Mouse (Mus musculus) liver, embryonic 16.5 days (tissue): ENCODE data around the gene Lin37. TPM values are rescaled to one million over a fixed set of nuclear protein-coding genes. Genes with fewer than 3 reads are reported as not detected.

ENCODE experiments used
- ATAC-seq: fragments of 200-750 bp; cut with Nextera tagmentation; 2 replicates; pipeline ENCODE4 v1.8.0; 2017; ENCODE audit warnings: low read depth, mild to moderate bottlenecking, moderate number of reproducible peaks, moderate library complexity
- H3K27ac ChIP-seq: fragments of 300-500 bp; sonication (generic); 2 replicates; pipeline ENCODE4 v1.5.1; 2014; ENCODE audit warnings: mild to moderate bottlenecking, low read length
- H3K27me3 ChIP-seq: fragments of 300-500 bp; sonication (generic); 2 replicates; pipeline ENCODE4 v1.6.1; 2014; ENCODE audit warnings: low read depth, low read length, mixed read lengths; ENCODE audit not compliant: control insufficient read depth, insufficient read depth
- H3K36me3 ChIP-seq: fragments of 300-500 bp; sonication (generic); 2 replicates; pipeline ENCODE4 v1.6.1; 2014; ENCODE audit warnings: mild to moderate bottlenecking; ENCODE audit not compliant: control insufficient read depth, insufficient read depth
- H3K4me1 ChIP-seq: fragments of 300-500 bp; sonication (generic); 2 replicates; pipeline ENCODE4 v1.6.1; 2014; ENCODE audit warnings: low read depth, low read length, mixed read lengths; ENCODE audit not compliant: control insufficient read depth
- H3K4me2 ChIP-seq: fragments of 300-500 bp; sonication (generic); 2 replicates; pipeline ENCODE4 v1.6.1; 2014; ENCODE audit warnings: low read depth, low read length, mixed read lengths
- H3K4me3 ChIP-seq: fragments of 300-500 bp; sonication (generic); 2 replicates; pipeline ENCODE4 v1.5.1; 2014; ENCODE audit warnings: low read depth, mild to moderate bottlenecking, low read length
- H3K9ac ChIP-seq: fragments of 300-500 bp; sonication (generic); 2 replicates; pipeline ENCODE4 v1.6.1; 2014; ENCODE audit warnings: low read depth, low read length
- H3K9me3 ChIP-seq: fragments of 300-500 bp; sonication (generic); replicated peaks from 2 replicates; pipeline ENCODE4 v1.6.1; 2016; ENCODE audit warnings: low read length; ENCODE audit not compliant: control insufficient read depth
- WGBS: fragments of 180-500 bp; shearing (Covaris S2); extraction: QIAGEN DNeasy Blood & Tissue Kit; methylation state at CpG from one replicate; pipeline ENCODE4 v1.1.7; 2014; ENCODE audit not compliant: insufficient replicate concordance; 5-methylcytosine and 5-hydroxymethylcytosine counted together
- polyA plus RNA-seq: library from polyadenylated mRNA; unstranded; fragments of >200 nt; fragmentation: Nextera tagmentation; extraction: Ambion mirVana; gene quantifications from 2 replicates; pipeline ENCODE4 v1.2.1, GENCODE M21; 2015

The Lin37 gene
- polyA plus RNA-seq, 1 experiment from 2014 or later, result 23.7 TPM

- WGBS, result 8% methylated on average over 12 of the region's 12 CpGs
- Histone ChIP-seq H3K4me1 (peaks cover 29% of the 10 kb centered on the region), H3K4me2 (peak overlapping the region; percentile 80), H3K27me3 (no peaks in the 10 kb centered on the region), H3K4me3 (peak overlapping the region; percentile 76), H3K9me3 (no peaks in the 10 kb centered on the region), H3K9ac (peak overlapping the region; percentile 72), H3K27ac (peak overlapping the region; percentile 86), H3K36me3 (peaks cover 17% of the 10 kb centered on the region)
- ATAC-seq, result peak; percentile 35
These were observed 789 bp downstream of the Lin37 start for GRCm38 (mm10) chr7:30558656-30559442.

- H3K9me3 ChIP-seq, result no peaks in the 10 kb centered on the region
- H3K9ac ChIP-seq, result peak overlapping the region; percentile 72
- ATAC-seq, result no peak
These were observed 1.6 kb downstream of the Lin37 start for GRCm38 (mm10) chr7:30557901-30558514.

GRCm38 (mm10) chr7:30556894-30557536 lies 2.6 kb downstream of the Lin37 start:
- peaks cover 17% of the 10 kb centered on the region for H3K36me3 ChIP-seq
- H3K9ac ChIP-seq, result no peak overlapping the region
- no peaks in the 10 kb centered on the region for H3K27me3 ChIP-seq
- peaks cover 38% of the 10 kb centered on the region for H3K4me1 ChIP-seq
- H3K27ac ChIP-seq, result no peak overlapping the region
- H3K4me3 ChIP-seq, result no peak overlapping the region
- no peaks in the 10 kb centered on the region for H3K9me3 ChIP-seq
- no peak overlapping the region for H3K4me2 ChIP-seq
- no peak for ATAC-seq
- WGBS, result 90% methylated on average over 18 of the region's 18 CpGs

More at GRCm38 (mm10) chr7:30557901-30558514, 1.6 kb downstream of the Lin37 start:
- WGBS, result 80% methylated on average over 13 of the region's 13 CpGs
- no peaks in the 10 kb centered on the region for H3K27me3 ChIP-seq
- peak overlapping the region; percentile 80 for H3K4me2 ChIP-seq
- H3K36me3 ChIP-seq, result peaks cover 17% of the 10 kb centered on the region
- H3K27ac ChIP-seq, result peak overlapping the region; percentile 86
- H3K4me1 ChIP-seq, result peaks cover 35% of the 10 kb centered on the region
- H3K4me3 ChIP-seq, result peak overlapping the region; percentile 76

- Histone ChIP-seq H3K27me3 (no peaks in the 10 kb centered on the region), H3K27ac (peak overlapping the region; percentile 25; the same call in 1 of the 2 replicates), H3K4me1 (peaks cover 28% of the 10 kb centered on the region), H3K9ac (peak overlapping the region; percentile 88), H3K9me3 (no peaks in the 10 kb centered on the region), H3K36me3 (peaks cover 17% of the 10 kb centered on the region), H3K4me3 (peak overlapping the region; percentile 83), H3K4me2 (peak overlapping the region; percentile 96)
- WGBS, result 75% methylated on average over 22 of the region's 22 CpGs
- ATAC-seq, result no peak
These were observed 5.6 kb downstream of the Lin37 start for GRCm38 (mm10) chr7:30553810-30554584.

- peak overlapping the region; percentile 96 for H3K4me2 ChIP-seq
- H3K4me3 ChIP-seq, result peak overlapping the region; percentile 83
- H3K4me1 ChIP-seq, result peaks cover 20% of the 10 kb centered on the region
- no peaks in the 10 kb centered on the region for H3K27me3 ChIP-seq
- peak overlapping the region; percentile 96 for H3K27ac ChIP-seq
- 4% methylated on average over 23 of the region's 23 CpGs for WGBS
- no peak for ATAC-seq
- H3K36me3 ChIP-seq, result peaks cover 17% of the 10 kb centered on the region
- H3K9ac ChIP-seq, result peak overlapping the region; percentile 88
- no peaks in the 10 kb centered on the region for H3K9me3 ChIP-seq
These were observed 6.5 kb downstream of the Lin37 start for GRCm38 (mm10) chr7:30553021-30553589.

GRCm38 (mm10) chr7:30552102-30553020 lies 7.3 kb downstream of the Lin37 start, which contains the start of the genes Hspb6 and Proser3:
Gene Hspb6 (plus strand): TSS chr7:30552178.
Gene Proser3 (minus strand): TSS chr7:30552299.
- under 1% methylated on average over 44 of the region's 44 CpGs for WGBS
- Histone ChIP-seq H3K4me1 (peaks cover 17% of the 10 kb centered on the region), H3K27ac (peak within 1 kb of the TSS; percentile 97), H3K9ac (peak within 1 kb of the TSS; percentile 88), H3K27me3 (no peaks in the 10 kb centered on the region), H3K4me2 (peak within 1 kb of the TSS; percentile 96), H3K9me3 (no peaks in the 10 kb centered on the region), H3K36me3 (peaks cover 17% of the 10 kb centered on the region), H3K4me3 (peak within 1 kb of the TSS; percentile 83)
- ATAC-seq, result peak; percentile 92

- peak; percentile 38 for ATAC-seq
- WGBS, result under 1% methylated on average over 10 of the region's 10 CpGs
- Histone ChIP-seq H3K4me1 (peaks cover 17% of the 10 kb centered on the region), H3K4me3 (peak overlapping the region; percentile 83), H3K36me3 (peaks cover 14% of the 10 kb centered on the region), H3K9me3 (no peaks in the 10 kb centered on the region), H3K9ac (peak overlapping the region; percentile 85), H3K27ac (peak overlapping the region; percentile 97), H3K27me3 (no peaks in the 10 kb centered on the region), H3K4me2 (peak overlapping the region; percentile 77)
These were observed 8.1 kb downstream of the Lin37 start for GRCm38 (mm10) chr7:30551445-30552101.
